In the genomic region with DNA sequence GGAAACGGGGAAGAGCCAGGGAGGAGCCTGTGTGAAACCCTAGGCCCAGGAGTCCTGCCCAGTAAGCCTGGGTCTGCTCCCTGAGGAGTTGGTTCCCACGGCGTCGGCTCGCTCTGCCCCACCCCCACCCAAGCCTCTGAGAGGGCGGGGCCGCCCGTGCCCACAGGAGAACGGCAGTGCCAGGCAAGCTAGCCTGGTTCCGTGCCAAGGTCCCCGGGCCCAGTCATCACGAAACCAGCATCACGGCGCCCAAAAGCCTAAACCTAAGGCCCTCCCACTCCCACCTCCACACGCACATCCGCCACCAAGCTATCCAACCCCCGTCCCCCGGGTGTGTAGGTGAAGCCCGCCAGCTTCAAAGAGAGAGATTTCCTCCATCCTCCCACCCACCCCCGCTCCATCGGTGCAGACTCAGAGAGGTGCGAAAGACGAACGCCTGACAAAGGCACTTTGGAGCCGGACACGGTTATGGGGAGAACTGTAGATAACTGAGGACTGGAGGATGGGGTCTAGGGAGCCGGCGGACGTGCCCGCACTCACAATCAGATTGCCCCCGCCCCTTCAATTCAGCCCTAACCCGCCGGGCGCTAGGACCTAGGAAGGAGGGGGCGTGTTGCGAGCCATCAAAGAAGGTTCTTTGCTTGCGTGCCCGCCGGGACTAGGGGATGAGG, we compare ENCODE assay signal across 8 mouse cellular contexts. TPM values are rescaled to one million over a fixed set of nuclear protein-coding genes. Genes with fewer than 3 reads are reported as not detected.
DNase-seq lines count a peak whose midpoint lies in the region; ATAC-seq and TF ChIP-seq lines count a peak whose summit lies in the region.

No protein-coding gene starts in this region.

- H3K4me2 ChIP-seq in embryonic facial prominence, embryonic 13.5 days = peak overlapping the region; percentile 90
- peak overlapping the region; percentile 90 for H3K4me2 ChIP-seq in limb, embryonic 12.5 days
- peak overlapping the region; percentile 73 for H3K4me2 ChIP-seq in midbrain, embryonic 14.5 days (ENCODE audit: low read length)

- peak; percentile 78 for ATAC-seq in embryonic facial prominence, embryonic 13.5 days (ENCODE audit: insufficient number of reproducible peaks, insufficient read depth, low FRiP score, low TSS enrichment, low read depth)
- peak; percentile 64 for ATAC-seq in limb, embryonic 12.5 days (ENCODE audit: insufficient number of reproducible peaks, insufficient read depth, low FRiP score, low TSS enrichment, low read depth)
- peak; percentile 84 for ATAC-seq in midbrain, embryonic 14.5 days (ENCODE audit: low FRiP score, low TSS enrichment)

- DNase-seq in 416B (ENCODE audit: low read depth) = peak; percentile 69
- DNase-seq in adrenal gland, postnatal 36 days = peak; percentile 92 to 93
- DNase-seq in heart, adult 8-10 months (ENCODE audit: low spot score) = peak; percentile 41
- DNase-seq in kidney, adult 8-10 months = peak; percentile 42 to 43
- peak; percentile 96 for DNase-seq in midbrain, embryonic 14.5 days
- DNase-seq in spleen, adult 2 months (ENCODE audit: low read depth in 1 of 2, low spot score in 2 of 2) = peak in 1 of 2 experiments; percentile 26

- peak overlapping the region; percentile 93 for H3K27ac ChIP-seq in embryonic facial prominence, embryonic 13.5 days
- H3K27ac ChIP-seq in limb, embryonic 12.5 days = peak overlapping the region; percentile 92
- H3K27ac ChIP-seq in midbrain, embryonic 14.5 days (replicated peaks; ENCODE audit: low read depth, low read length) = peak overlapping the region; percentile 96
- H3K27ac ChIP-seq in spleen, adult 2 months (ENCODE audit: insufficient read depth, low read length) = no peak overlapping the region

- TF ChIP-seq CTCF in spleen, adult 2 months (IDR thresholded peaks at IDR 0.05; ENCODE audit: extremely low read depth, insufficient read depth, insufficient read length, insufficient replicate concordance) = no peak

- peak overlapping the region; percentile 71 for H3K9ac ChIP-seq in embryonic facial prominence, embryonic 13.5 days
- peak overlapping the region; percentile 69 for H3K9ac ChIP-seq in limb, embryonic 12.5 days (replicated peaks)
- peak overlapping the region; percentile 79 for H3K9ac ChIP-seq in midbrain, embryonic 14.5 days (replicated peaks; ENCODE audit: low read length)

- 0% methylated on average over 39 of the region's 39 CpGs for WGBS in embryonic facial prominence, embryonic 13.5 days
- under 1% methylated on average over 39 of the region's 39 CpGs for WGBS in limb, embryonic 12.5 days
- WGBS in midbrain, embryonic 14.5 days = under 1% methylated on average over 39 of the region's 39 CpGs
- 1% methylated on average over 39 of the region's 39 CpGs for WGBS in spleen, adult 2 months

- H3K4me1 ChIP-seq in embryonic facial prominence, embryonic 13.5 days = peaks cover 28% of the 10 kb centered on the region
- peaks cover 30% of the 10 kb centered on the region for H3K4me1 ChIP-seq in limb, embryonic 12.5 days (replicated peaks)
- peaks cover 23% of the 10 kb centered on the region for H3K4me1 ChIP-seq in midbrain, embryonic 14.5 days (ENCODE audit: control insufficient read depth, insufficient read depth, low read length)
- peaks cover 3% of the 10 kb centered on the region; the same call in 1 of the 2 replicates for H3K4me1 ChIP-seq in spleen, adult 2 months (ENCODE audit: control insufficient read depth, insufficient read depth, insufficient read length)

- no peaks in the 10 kb centered on the region for H3K9me3 ChIP-seq in embryonic facial prominence, embryonic 13.5 days
- H3K9me3 ChIP-seq in limb, embryonic 12.5 days = peaks cover 4% of the 10 kb centered on the region; the same call in 1 of the 2 replicates
- H3K9me3 ChIP-seq in midbrain, embryonic 14.5 days (ENCODE audit: control insufficient read depth, low read length) = no peaks in the 10 kb centered on the region

- no peaks in the 10 kb centered on the region for H3K27me3 ChIP-seq in embryonic facial prominence, embryonic 13.5 days
- H3K27me3 ChIP-seq in limb, embryonic 12.5 days = peaks cover 3% of the 10 kb centered on the region; the same call in 1 of the 2 replicates
- H3K27me3 ChIP-seq in midbrain, embryonic 14.5 days (ENCODE audit: control insufficient read depth, insufficient read depth, low read length) = no peaks in the 10 kb centered on the region
- peaks cover 7% of the 10 kb centered on the region for H3K27me3 ChIP-seq in spleen, adult 2 months (ENCODE audit: control insufficient read depth, insufficient read depth, low read length)

- H3K36me3 ChIP-seq in embryonic facial prominence, embryonic 13.5 days = 0 out of 2 replicates have a peak, but pooled peaks cover 3% of the 10 kb centered on the region
- 0 out of 2 replicates have a peak, but pooled peaks cover 4% of the 10 kb centered on the region for H3K36me3 ChIP-seq in limb, embryonic 12.5 days
- peaks cover 7% of the 10 kb centered on the region; the same call in 1 of the 2 replicates for H3K36me3 ChIP-seq in midbrain, embryonic 14.5 days (ENCODE audit: control insufficient read depth, insufficient read depth, low read length)
- no peaks in the 10 kb centered on the region for H3K36me3 ChIP-seq in spleen, adult 2 months (ENCODE audit: control insufficient read depth, insufficient read depth, low read length)

- TF ChIP-seq POLR2A in spleen, adult 2 months (IDR thresholded peaks at IDR 0.05; ENCODE audit: low read depth, low read length) = no peak

- peak overlapping the region; percentile 69 for H3K4me3 ChIP-seq in embryonic facial prominence, embryonic 13.5 days
- peak overlapping the region; percentile 70 for H3K4me3 ChIP-seq in limb, embryonic 12.5 days (replicated peaks)
- peak overlapping the region; percentile 62 for H3K4me3 ChIP-seq in midbrain, embryonic 14.5 days (replicated peaks; ENCODE audit: low read depth, low read length)
- H3K4me3 ChIP-seq in spleen, adult 2 months (ENCODE audit: extremely low read depth, insufficient read depth, insufficient read length) = peak overlapping the region; percentile 55

RNA-seq across cellular contexts. Expression of a gene that starts 1.1 kb away (rescaled TPM):
- total RNA-seq in adrenal gland, postnatal 36 days (2021) = 10 to 100 TPM in 1 of 2 experiments, 1 to 10 TPM in 1; 8.9 to 10.8 TPM
- polyA plus RNA-seq in embryonic facial prominence, embryonic 13.5 days (2015; fragmentation: Nextera tagmentation; extraction: Ambion mirVana) = 9.8 and 10.3 TPM in 2 replicates
- 1 to 10 TPM; 2.6 to 4.7 (median 4.3) TPM for total RNA-seq in heart, adult 8-10 months (2022)
- polyA plus RNA-seq in limb, embryonic 12.5 days (2016; fragmentation: Nextera tagmentation; extraction: Ambion mirVana) = 12.6 and 14.3 TPM in 2 replicates
- polyA plus RNA-seq in midbrain, embryonic 14.5 days (2014; fragmentation: Nextera tagmentation; extraction: Ambion mirVana) = 22.5 and 23.9 TPM in 2 replicates
- polyA plus RNA-seq in spleen, adult 2 months (2012; rRNA removed) = 7.5 TPM in 2 replicates

RNA-seq across cellular contexts. Expression of a gene that starts 13.9 kb away (rescaled TPM):
- not detected for total RNA-seq in adrenal gland, postnatal 36 days (2021)
- polyA plus RNA-seq in embryonic facial prominence, embryonic 13.5 days (2015; fragmentation: Nextera tagmentation; extraction: Ambion mirVana) = not detected in 2 replicates
- not detected for total RNA-seq in heart, adult 8-10 months (2022)
- not detected in 2 replicates for polyA plus RNA-seq in limb, embryonic 12.5 days (2016; fragmentation: Nextera tagmentation; extraction: Ambion mirVana)
- not detected in 2 replicates for polyA plus RNA-seq in midbrain, embryonic 14.5 days (2014; fragmentation: Nextera tagmentation; extraction: Ambion mirVana)
- 0.29 and 0.50 TPM in 2 replicates for polyA plus RNA-seq in spleen, adult 2 months (2012; rRNA removed)

RNA-seq across cellular contexts. Expression of a gene that starts 20.4 kb away (rescaled TPM):
- not detected for total RNA-seq in adrenal gland, postnatal 36 days (2021)
- polyA plus RNA-seq in embryonic facial prominence, embryonic 13.5 days (2015; fragmentation: Nextera tagmentation; extraction: Ambion mirVana) = not detected in 2 replicates
- not detected for total RNA-seq in heart, adult 8-10 months (2022)
- not detected in 2 replicates for polyA plus RNA-seq in limb, embryonic 12.5 days (2016; fragmentation: Nextera tagmentation; extraction: Ambion mirVana)
- not detected in 2 replicates for polyA plus RNA-seq in midbrain, embryonic 14.5 days (2014; fragmentation: Nextera tagmentation; extraction: Ambion mirVana)
- polyA plus RNA-seq in spleen, adult 2 months (2012; rRNA removed) = 0.72 TPM in 1 of 2 replicates, not detected in the other

RNA-seq across cellular contexts. Expression of a gene that starts 45.9 kb away (rescaled TPM):
- total RNA-seq in adrenal gland, postnatal 36 days (2021) = 10 to 100 TPM; 40.3 to 48.6 TPM
- polyA plus RNA-seq in embryonic facial prominence, embryonic 13.5 days (2015; fragmentation: Nextera tagmentation; extraction: Ambion mirVana) = 0.45 and 0.66 TPM in 2 replicates
- 10 to 100 TPM; 56.7 to 79.2 (median 64.0) TPM for total RNA-seq in heart, adult 8-10 months (2022)
- polyA plus RNA-seq in limb, embryonic 12.5 days (2016; fragmentation: Nextera tagmentation; extraction: Ambion mirVana) = 0.40 and 0.70 TPM in 2 replicates
- 0.15 and 0.17 TPM in 2 replicates for polyA plus RNA-seq in midbrain, embryonic 14.5 days (2014; fragmentation: Nextera tagmentation; extraction: Ambion mirVana)
- 12.3 and 12.8 TPM in 2 replicates for polyA plus RNA-seq in spleen, adult 2 months (2012; rRNA removed)

RNA-seq across cellular contexts. Expression of a gene that starts 58.1 kb away (rescaled TPM):
- under 1 TPM; 0.13 to 0.43 TPM for total RNA-seq in adrenal gland, postnatal 36 days (2021)
- 0.32 TPM in 1 of 2 replicates, not detected in the other for polyA plus RNA-seq in embryonic facial prominence, embryonic 13.5 days (2015; fragmentation: Nextera tagmentation; extraction: Ambion mirVana)
- total RNA-seq in heart, adult 8-10 months (2022) = under 1 TPM; 0.14 to 0.30 (median 0.22) TPM
- polyA plus RNA-seq in limb, embryonic 12.5 days (2016; fragmentation: Nextera tagmentation; extraction: Ambion mirVana) = 0.24 TPM in 1 of 2 replicates, not detected in the other
- polyA plus RNA-seq in midbrain, embryonic 14.5 days (2014; fragmentation: Nextera tagmentation; extraction: Ambion mirVana) = 0.08 TPM in 1 of 2 replicates, not detected in the other
- polyA plus RNA-seq in spleen, adult 2 months (2012; rRNA removed) = 0.20 and 0.58 TPM in 2 replicates
